Mouse (Mus musculus): ENCODE data around the gene Pou2f3.
A peak's percentile ranks its signal among the peaks of the same experiment; 100 is the strongest.

Pou2f3 gene

DNA sequence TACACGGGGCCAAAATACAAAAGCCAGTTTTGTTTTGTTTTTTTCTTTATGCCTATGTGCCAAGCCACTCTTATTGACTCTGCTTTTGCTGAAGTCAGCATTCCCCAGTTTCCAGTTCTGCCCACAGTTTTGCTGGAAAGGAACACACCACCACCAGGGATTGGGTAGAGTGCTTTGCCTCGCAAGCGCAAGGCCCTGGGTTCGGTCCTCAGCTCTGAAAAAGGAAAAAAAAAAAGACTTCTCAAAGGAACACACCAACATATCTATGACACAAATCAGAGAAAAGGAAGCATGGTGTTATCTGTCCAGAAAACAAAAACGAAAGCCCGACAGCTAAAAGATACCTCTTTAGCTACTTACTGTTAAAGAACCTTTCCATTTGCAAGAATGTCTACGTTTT lies 101.0 kb downstream of the Pou2f3 start:
- DNase-seq (ENCODE audit: low read depth, low spot score), result no peak

DNA sequence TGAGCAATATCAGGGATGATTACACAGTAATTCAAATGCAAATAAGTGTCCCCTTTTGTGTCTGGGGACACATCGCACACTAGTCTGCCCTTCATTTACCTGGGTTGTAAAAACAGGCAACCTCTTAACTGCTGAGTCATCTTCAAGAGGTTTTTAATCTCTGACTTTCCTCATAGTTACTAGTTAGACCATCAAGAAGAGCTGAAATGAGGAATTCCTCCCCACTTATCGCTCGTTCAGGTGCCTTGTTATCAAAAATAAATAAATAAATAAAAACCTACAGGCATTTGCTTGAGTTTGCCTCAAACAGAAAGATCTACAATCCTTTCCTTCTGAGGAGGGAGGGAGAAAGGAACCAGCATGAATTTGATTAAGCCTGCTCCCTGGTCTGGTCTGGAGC lies 101.4 kb downstream of the Pou2f3 start:
- DNase-seq (ENCODE audit: low read depth, low spot score), result no peak

DNA sequence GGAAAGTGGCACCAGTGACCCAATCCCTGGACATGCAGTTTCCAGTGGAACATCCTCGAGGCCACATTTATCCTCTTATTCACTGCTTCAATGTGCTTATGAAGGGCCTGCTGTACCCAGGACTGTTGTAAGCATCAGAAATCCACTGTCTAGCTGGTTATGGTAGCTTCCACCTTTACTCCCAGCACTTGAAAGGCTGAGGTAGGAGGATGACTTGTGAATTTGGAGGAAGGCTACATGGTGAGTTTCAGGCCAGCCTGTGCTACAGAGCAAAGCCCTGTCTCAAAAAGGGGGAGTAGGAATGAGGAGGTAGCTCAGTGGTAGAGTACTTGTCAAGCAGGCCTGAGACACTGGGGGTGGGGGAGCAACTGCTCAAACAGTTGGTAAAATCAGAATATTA lies 102.1 kb downstream of the Pou2f3 start:
- no peak for DNase-seq (ENCODE audit: low read depth, low spot score)

DNA sequence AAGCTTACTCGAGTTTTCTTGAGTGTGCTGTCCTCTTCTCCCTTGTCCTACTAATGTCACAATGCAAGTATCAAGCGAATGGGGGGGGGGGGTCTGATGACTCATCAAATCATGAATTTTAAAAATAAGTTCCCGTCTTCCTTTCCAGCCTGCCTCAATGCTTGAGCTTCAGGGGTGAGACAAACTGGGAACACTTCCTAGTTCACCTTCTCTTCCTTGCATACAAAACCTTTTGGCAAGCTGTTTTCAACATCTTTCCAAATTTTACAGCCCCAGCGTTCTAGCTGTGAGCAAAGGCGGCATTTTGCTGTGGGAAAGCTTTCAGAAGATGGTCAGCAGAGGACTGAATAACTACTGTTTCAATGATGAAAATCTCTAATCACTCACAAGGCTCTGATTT lies 102.6 kb downstream of the Pou2f3 start:
- no peak for DNase-seq (ENCODE audit: low read depth, low spot score)

DNA sequence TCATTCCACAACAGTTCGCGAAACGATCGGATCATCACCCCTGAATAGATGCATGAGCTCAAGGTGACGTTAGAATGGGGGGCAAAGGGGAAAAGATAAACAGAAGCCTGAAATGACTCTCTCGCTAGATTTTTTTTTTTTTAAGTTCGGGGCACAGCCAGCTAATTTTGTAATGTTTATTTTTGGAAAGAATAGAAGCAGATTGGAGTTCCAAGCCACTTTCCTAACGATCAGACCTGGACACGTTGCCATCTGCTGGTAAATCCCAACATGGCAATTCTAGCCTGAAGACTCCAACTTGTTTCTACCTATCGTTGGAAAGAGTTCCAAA lies 103.0 kb downstream of the Pou2f3 start, which contains the start of gene Arhgef12:
Arhgef12 (minus strand) TSS at position 53 of the 331 bp plus-strand sequence.
- DNase-seq (ENCODE audit: low read depth, low spot score), result no peak

DNA sequence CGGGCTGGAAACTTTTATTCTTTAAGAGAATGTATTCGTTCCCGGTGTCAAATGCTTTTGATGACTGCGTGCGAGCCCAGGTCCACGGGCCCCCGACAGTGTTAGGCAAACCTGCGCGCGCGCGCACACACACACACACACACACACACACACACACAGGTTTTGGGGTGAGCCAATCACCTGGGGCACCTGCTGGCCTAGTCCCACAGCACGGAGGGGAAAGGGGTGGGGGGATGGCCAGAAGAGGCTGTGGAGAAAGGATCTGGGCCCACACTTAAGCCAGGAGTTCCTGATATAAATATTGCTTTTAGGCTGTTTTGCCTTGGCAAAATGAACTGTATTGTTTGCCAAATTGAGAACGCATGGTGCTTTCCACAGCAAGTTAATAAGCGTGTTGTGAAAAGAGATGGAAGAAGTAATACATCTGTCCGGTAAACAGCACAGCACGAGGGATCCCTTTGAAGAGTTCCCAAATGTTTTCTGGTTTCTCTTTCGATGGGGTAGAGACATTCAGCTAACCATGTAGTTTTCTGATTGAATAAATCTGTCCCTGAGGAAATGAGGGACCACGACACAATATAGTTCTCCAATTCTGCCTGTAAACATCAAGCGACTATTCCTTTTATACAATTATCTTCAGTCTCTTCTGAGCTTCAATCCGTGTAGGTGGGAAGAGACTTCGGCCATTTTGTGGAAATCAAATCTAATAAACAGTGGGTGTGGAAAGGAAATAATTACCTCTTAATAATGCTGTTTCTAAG lies 103.6 kb downstream of the Pou2f3 start:
- no peak for DNase-seq (ENCODE audit: low read depth, low spot score)

DNA sequence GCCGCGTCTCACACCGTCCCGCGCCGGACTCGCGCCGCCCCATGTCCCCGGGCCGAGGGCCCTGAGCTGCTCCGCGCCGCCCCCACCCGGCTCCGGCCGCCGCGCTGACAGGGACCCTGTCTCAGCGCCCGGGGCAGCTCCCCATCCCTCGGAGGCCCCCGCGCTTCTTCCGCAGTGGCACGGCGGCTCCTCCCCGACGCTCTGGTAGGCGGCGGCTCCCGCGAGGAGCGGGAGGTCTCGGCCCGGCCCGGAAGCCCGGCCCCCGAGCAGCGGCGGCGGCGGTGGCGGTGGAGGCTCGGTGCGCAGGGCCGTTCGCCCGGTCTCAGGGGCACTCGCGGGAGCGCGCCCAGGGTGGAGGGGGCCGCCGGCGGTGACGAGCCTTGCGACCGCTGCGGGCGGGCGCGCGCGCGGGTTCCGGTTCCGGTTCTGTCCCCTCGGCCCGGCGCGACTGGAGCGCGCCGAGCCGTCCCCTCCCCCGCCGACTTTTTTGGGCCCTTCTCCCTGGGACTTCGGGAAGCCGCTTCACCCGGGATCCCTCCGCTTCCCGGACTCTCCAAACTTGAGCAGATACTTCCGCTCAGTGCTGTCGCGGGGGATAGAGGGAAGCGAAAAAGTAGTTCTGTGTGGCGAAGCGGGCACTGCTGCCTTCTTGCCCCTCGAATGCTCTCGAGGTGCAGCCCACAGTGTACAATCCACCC lies 104.4 kb downstream of the Pou2f3 start:
- peak; percentile 69 for DNase-seq (ENCODE audit: low read depth, low spot score)

DNA sequence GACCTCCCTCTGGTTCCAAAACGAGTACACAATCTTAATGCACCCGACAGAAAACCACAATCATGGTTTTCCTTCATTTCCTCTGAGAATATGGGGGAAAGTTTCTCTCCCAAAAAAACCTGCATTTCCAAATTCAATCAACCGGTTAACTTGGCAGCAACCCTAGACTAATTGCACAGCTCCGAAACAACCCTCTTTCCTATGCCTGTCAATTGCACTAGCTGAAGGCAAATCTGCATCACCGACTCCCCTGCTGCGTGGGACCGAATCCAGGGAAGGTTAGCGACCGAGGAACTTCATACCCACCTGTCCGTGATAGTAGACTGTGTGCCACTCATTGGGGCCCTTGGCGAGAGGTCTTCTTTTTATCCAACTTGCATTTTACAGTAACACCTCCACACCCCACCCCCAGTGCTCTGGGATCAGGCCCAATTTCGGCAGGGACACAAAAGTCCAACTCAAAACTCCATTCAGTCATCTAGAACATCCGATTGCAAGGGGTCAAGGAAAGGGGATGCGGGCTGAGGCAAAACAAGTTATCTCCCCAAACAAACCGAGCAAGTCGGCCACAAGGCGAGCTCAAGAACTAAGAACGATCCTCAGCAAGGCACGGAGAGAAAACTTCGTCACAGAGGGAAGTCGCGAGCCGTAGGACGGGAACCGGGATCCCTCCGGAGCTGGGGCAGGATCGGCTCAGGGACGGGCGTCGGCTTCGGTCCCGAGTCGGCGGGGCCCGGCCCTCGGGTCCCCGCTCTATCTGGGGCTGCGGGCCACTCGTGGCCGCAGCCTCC lies 105.1 kb downstream of the Pou2f3 start:
- DNase-seq (ENCODE audit: low read depth, low spot score), result no peak

DNA sequence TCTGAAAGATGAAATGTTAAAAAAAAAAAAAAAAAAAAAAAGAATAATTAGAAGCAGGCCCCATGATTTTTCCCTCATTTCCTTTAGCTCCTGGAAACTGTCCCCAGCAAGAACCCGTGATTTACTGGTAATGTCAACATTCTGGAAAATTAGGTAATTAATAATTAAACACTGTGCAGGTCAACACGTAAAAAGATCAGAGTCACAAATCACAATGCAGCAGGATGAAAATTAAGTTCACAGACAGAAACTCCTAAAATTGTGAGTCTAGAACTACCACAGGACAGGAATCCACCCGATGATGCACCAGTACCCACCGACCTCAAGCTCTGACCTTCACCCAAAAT lies 105.7 kb downstream of the Pou2f3 start:
- DNase-seq (ENCODE audit: low read depth, low spot score), result no peak

DNA sequence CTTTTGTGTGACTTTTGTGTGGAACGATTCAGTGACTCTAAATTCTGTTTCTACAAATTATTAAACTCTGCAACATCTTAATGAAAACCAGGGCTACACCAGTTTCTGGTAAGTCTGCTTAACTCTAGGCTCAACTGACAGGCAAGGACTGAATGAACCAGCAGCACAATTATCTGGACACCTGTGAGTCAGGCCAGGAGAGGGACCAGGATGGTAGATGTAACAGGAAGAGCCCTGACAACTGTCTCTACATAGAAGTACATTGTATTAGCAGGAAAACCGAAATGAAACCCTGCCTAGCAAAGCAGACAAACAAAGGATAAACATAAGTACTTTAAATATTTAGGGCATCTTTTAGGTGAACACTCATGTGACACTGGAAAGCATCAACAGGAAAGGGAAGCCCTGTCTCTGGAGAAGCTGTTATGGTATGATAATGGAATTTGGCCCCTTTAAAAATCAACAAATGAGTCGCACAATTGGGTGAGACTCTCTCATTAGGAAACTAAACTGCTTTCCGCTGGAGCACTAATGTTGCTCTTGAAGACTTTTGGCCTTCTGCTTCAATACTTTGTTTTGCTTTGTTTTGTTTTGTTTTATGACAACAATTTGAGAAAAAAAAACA lies 106.4 kb downstream of the Pou2f3 start:
- DNase-seq (ENCODE audit: low read depth, low spot score), result no peak

DNA sequence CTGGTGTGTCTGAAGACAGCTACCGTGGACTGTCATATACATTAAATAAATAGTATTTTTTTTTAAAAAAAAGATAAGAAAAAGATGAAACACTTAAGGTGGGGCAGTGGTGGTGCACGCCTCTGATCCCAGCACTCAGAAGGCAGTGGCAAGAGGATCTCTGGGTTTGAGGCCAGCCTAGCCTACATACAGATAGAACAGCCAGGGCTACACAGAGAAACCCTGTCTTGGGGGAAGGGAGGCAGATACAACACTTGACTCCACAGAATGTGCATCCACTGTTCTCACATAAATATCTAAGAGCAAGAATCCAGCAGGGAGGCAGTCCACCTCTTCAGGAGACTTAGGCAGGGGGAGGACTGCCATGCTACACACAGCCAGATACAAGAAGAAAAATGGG lies 107.2 kb downstream of the Pou2f3 start:
- no peak for DNase-seq (ENCODE audit: low read depth, low spot score)

DNA sequence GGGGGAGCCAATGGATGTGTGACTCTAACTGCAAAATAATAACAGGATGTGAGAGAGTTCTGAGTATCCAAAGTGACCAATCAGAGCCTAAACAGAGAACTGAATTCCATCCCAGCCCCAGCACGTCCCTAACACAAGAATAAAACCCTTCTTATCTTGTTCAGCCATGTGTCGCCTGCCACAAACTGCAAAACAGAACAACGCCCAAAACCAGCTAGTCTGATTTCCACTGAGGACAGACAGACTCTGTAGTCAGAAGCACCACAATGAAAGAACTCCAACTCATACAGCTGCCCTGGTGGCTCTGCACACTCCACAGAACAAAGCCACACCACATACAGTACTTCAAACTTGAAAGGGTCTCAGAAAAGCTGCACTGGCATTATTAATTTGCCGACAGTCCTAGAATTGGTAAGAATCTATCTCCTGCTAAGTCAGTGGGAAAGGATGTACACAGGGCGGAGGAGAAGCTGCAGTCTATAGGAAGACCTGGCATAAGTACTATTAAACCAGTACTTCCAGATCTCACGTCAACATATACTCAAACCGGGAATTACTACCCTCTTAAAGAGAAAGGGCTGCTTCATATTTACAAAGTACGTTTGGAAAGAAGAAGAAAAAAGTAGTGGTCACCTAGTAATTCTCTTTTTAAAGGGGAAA lies 108.1 kb downstream of the Pou2f3 start:
- DNase-seq (ENCODE audit: low read depth, low spot score), result no peak

DNA sequence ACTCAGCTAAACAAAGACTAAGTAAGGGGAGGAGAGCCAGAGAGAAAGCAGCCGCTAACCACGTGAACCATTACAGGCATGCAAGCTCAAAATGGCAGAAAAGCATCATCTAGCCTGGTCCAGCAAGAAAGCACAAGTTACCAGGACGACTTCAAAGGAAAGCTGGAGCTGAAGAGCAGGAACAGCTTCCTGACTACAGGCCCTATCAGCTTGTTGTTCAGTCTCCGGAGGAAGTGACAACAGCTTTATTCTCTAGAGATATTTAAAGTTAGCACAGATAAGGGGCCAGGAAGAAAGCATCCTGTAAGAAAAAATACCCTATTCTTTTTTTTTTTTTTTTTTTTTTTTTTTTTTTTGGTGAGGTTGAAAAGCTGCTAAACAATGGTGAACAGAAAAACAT lies 111.2 kb downstream of the Pou2f3 start:
- no peak for DNase-seq (ENCODE audit: low read depth, low spot score)

DNA sequence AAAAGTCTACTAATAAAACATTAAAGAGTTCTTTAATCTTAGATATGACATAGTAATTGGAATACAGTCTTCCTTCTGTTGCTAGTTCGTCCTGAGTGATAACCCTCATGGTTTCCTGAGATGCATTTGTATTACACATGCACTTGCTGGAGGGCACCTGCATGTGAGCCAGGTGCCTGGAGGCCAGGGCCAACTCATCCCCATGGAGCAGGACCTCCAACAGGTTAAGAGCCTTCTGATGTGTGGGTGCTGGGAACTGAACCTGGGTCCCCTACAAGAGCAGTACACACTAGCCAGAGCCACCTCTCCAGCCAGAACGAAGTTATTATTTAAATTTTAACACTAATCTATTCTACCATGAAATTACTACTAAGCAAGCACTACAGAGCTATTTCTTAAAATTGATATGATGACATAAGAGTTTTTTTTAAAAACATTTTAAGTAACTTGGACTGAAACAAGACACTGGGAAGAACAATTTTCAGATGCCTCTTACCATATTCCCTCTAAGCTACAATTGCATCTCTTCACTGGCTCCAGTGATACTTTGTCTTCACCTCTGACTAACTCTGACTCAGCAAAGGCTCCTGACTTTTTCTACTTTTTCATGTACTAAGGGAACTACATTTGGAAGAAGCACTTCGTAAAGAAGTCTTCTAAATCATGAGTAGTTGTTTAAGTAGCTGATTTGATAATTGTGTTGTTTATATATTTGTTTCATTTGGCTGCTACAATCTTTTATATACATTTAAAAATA lies 112.2 kb downstream of the Pou2f3 start:
- no peak for DNase-seq (ENCODE audit: low read depth, low spot score)

DNA sequence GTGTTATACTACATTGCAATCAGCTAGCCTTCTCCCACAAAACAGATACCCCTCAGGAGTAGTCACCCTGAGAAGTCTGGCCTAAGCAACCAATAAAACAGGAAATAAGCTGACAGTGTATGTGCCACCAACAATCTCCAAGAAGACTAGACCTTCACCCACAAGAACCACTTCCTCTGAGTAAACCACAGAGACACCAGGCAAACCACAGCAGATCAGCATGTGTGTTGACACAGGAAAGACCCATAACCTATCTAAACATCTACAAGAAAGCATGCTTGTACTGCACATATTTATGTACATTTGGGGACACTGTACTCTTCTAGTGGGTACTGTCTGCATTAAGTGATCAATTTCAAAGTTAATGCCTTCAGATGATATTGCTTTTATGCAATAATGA lies 113.8 kb downstream of the Pou2f3 start:
- no peak for DNase-seq (ENCODE audit: low read depth, low spot score)

DNA sequence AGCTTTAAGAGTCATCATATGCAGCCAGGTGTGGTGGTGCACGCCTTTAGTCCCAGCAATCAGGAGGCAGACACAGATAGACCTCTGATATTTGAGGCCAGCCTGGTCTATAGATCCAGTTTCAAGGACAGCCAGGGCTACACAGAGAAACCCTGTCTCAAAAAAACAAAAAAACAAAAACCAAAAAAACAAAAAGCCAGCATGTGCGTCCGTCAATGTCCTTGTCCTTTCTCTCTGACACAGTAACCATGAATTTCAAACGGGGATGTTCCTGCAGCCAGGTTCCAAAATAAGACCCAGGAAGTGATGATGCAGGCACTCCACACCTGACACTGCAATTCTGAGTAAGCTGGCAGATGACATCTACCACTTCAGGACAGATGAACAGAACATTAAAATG lies 115.3 kb downstream of the Pou2f3 start:
- DNase-seq (ENCODE audit: low read depth, low spot score), result no peak

DNA sequence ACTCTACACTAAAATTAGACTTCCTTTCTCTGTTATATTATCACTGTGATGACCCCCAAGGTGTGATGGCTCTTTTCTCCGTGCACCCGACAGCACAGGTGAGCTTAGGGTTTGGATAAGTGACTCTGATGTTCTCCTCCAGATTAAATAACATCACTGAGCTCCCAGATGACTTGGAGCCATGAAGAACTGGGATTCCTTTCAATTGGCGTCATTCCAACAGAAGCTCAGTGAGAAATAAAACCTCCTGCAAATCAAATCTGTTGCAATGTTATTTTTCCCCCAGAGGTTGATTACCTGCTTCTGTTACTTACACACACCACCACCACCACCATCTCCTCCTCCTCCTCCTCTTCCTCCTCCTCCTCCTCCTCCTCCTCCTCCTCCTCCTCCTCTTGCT lies 116.4 kb downstream of the Pou2f3 start:
- no peak for DNase-seq (ENCODE audit: low read depth, low spot score)

DNA sequence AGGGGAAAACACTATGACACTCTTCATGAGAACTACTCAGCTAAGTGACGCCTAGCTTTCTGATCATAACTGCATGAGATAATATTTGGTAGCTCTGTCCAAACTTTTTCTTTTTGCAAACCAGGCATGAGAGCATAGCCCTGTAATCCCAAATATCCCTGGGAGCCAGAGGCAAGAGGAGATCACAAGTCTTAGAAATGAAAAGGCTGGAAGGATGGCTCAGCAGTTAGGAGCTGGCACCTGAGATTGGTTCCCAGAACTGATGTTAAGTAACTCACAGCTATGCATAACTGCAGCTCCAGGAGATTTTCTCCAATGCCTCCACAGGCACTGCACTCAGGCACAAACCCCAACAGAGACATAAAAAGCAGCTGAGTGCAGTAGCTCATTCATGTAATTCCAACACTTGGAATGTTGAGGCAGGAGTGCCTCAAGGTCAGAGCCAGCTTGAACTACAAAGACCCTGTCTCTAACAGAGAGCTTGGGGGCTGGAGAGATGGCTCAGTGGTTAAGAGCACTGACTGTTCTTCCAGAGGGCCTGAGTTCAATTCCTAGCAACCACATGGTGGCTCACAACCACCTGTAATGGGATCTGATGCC lies 124.4 kb downstream of the Pou2f3 start:
- no peak for DNase-seq (ENCODE audit: low read depth, low spot score)

DNA sequence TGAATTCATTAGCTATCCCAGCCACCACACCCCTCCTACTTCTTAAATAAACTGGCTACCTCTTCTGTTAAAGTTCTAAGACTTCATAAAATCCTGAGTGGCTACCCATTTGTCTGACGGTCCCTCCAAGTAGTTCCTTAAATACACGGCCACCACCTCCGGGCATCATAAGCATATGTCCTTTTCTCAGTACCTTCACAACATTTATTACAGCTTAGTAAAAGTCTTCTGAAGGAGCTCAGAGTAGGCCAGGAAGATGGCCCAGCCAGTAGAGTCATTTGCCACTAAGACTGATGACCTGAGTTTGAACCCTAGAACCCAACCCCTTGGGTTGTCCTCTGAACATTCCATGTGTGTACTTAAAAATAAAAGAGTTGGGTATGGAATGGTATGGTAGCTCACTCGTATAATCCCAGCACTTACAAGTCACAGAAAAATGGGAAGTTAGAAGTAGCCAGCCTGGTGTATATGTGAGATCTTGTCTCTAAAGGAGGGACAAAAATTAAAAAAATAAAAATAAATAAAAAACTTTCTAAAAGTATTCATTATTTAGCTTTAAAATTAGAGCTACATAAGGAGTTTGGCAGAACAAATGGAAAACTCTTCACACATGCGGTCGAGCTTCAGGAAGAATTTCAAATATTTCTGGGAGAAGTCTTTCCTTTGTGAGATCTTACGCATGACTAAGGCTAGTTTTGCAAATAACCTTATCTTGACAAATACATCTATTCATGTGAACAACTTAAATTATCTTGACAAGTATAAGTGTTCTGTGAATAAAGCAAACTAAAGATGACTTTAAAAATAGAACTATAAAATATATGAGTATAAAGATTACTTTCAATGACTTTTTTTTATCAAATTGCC lies 125.4 kb downstream of the Pou2f3 start:
- DNase-seq (ENCODE audit: low read depth, low spot score), result no peak
